Mouse (Mus musculus): ENCODE measurements around the gene Stab2. TPM values are rescaled to one million over a fixed set of nuclear protein-coding genes. Genes with fewer than 3 reads are reported as not detected.

Gene Stab2
- polyA plus RNA-seq (2012; rRNA removed), result 10.3 and 10.8 TPM in 2 replicates
- 17.7 and 17.9 TPM in 2 replicates for polyA plus RNA-seq (2014; fragmentation: Nextera tagmentation; extraction: Ambion mirVana)

DNA sequence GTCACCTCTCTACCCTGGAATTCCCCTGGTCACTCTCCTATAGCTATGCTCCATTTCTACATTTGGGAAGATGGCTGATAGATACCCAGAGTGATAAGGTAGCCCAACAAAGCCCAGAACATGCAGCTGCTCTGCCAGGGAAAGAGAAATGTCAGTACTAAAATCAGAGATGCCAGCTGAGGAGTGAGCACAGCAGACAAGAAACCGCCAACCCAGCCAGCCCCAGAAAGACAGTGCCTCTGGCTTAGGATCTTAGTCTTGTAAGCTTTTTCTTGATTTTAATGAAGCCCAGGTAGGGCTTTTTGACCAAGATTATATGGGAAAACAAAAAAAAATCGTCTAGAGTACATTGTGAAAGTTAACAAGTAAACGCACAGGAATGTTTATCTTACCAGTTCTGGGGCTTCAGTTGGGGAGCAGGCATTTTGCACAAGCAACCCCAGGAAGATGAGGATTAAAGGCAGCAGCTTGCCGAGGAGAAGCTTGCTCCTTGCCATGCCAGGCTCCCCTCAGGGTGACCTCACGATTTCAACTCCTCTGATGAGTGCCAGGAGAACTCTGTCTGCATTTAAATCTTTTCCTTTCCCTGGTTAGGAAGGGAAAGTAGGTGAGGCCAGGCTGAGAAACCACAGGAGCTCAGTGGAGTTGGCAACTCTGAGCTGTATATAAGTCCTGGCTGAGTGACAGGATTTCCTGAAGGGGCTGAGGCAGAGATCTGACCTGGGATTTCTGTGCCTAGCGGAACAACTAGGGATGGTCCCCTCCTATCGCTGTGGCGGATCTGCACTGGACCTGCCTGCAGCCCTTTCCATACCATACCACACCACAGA lies at the start of gene Stab2:
Gene Stab2 (minus strand): TSS at position 641 of the 830 bp plus-strand sequence.
- no peak for DNase-seq (ENCODE audit: low read depth in 3 of 3, low spot score in 3 of 3)
- no peak within 1 kb of the TSS for H3K4me2 ChIP-seq (ENCODE audit: low read depth)
- ATAC-seq (ENCODE audit: insufficient read depth), result no peak
- H3K4me3 ChIP-seq (ENCODE audit: insufficient read depth in 1 of 2, low read depth in 2 of 2, low read length in 2 of 2), result 0 out of 4 replicates have a peak within 1 kb of the TSS, but pooled peaks of 1 of the 2 experiments have one; percentile 9
- no peak within 1 kb of the TSS for H3K9ac ChIP-seq (replicated peaks)
- H3K9me3 ChIP-seq (ENCODE audit: control insufficient read depth, low read length), result no peaks in the 10 kb centered on the region
- H3K4me1 ChIP-seq (replicated peaks; ENCODE audit: control insufficient read depth in 2 of 2, insufficient read depth in 2 of 2, low read length in 1 of 2), result no peaks in the 10 kb centered on the region
- no peaks in the 10 kb centered on the region for H3K27me3 ChIP-seq (ENCODE audit: control insufficient read depth, insufficient read depth, low read length)
- TF ChIP-seq EP300 (IDR thresholded peaks at IDR 0.05; ENCODE audit: low read depth) (no peak), CTCF (IDR thresholded peaks at IDR 0.05; ENCODE audit: low read depth) (no peak)
- H3K36me3 ChIP-seq (replicated peaks; ENCODE audit: control insufficient read depth, insufficient read depth, low read depth), result no peaks in the 10 kb centered on the region
- WGBS (ENCODE audit: insufficient replicate concordance), result 32% methylated on average over 8 of the region's 8 CpGs
- no peak within 1 kb of the TSS for H3K27ac ChIP-seq

GRCm38 (mm10) chr10:87051714-87052113 lies 43.9 kb upstream of the Stab2 start:
- ATAC-seq (ENCODE audit: insufficient read depth) (peak; percentile 82), DNase-seq (ENCODE audit: low read depth in 3 of 3, low spot score in 3 of 3) (peak; percentile 12 to 24 (median 16))
- WGBS (ENCODE audit: insufficient replicate concordance), result 28% methylated on average over 4 of the region's 4 CpGs
- H3K4me3 ChIP-seq (ENCODE audit: insufficient read depth in 1 of 2, low read depth in 2 of 2, low read length in 2 of 2), result no peak overlapping the region
- peaks cover 0 to 2% of the 10 kb centered on the region in 2 experiments; a peak in 1 of 4 replicates for H3K4me1 ChIP-seq (replicated peaks; ENCODE audit: control insufficient read depth in 2 of 2, insufficient read depth in 2 of 2, low read length in 1 of 2)
- H3K27me3 ChIP-seq (ENCODE audit: control insufficient read depth, insufficient read depth, low read length), result no peaks in the 10 kb centered on the region
- H3K9ac ChIP-seq (replicated peaks), result no peak overlapping the region
- TF ChIP-seq CTCF (IDR thresholded peaks at IDR 0.05; ENCODE audit: low read depth) (no peak), EP300 (IDR thresholded peaks at IDR 0.05; ENCODE audit: low read depth) (no peak)
- H3K36me3 ChIP-seq (replicated peaks; ENCODE audit: control insufficient read depth, insufficient read depth, low read depth), result no peaks in the 10 kb centered on the region
- no peak overlapping the region for H3K27ac ChIP-seq
- H3K4me2 ChIP-seq (ENCODE audit: low read depth), result no peak overlapping the region
- no peaks in the 10 kb centered on the region for H3K9me3 ChIP-seq (ENCODE audit: control insufficient read depth, low read length)

DNA sequence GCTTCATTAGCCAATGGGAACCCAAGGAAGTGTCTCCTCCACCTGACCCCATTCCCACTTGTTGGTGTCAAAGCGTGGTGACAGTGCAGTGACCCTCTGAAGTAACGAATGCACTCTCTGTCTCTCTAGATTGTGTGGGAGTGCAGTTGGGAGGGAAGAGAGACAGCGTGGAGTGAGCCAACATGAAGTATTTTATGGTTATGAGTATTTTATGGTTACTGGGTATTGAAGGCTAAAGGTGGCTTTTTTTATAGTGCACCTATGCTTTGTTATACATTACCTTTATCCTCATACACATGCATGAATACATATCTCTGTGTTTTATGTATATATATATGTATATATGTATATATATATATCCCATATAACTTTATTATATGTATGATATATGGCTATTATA lies 41.4 kb upstream of the Stab2 start:
- no peak for ATAC-seq (ENCODE audit: insufficient read depth)
- Histone ChIP-seq H3K27ac (no peak overlapping the region), H3K36me3 (replicated peaks; ENCODE audit: control insufficient read depth, insufficient read depth, low read depth) (no peaks in the 10 kb centered on the region), H3K4me3 (ENCODE audit: insufficient read depth in 1 of 2, low read depth in 2 of 2, low read length in 2 of 2) (no peak overlapping the region), H3K4me1 (replicated peaks; ENCODE audit: control insufficient read depth in 2 of 2, insufficient read depth in 2 of 2, low read length in 1 of 2) (peaks cover 0 to 2% of the 10 kb centered on the region in 2 experiments; a peak in 1 of 4 replicates), H3K9me3 (ENCODE audit: control insufficient read depth, low read length) (no peaks in the 10 kb centered on the region), H3K4me2 (ENCODE audit: low read depth) (no peak overlapping the region), H3K9ac (replicated peaks) (no peak overlapping the region), H3K27me3 (ENCODE audit: control insufficient read depth, insufficient read depth, low read length) (no peaks in the 10 kb centered on the region)
- WGBS (ENCODE audit: insufficient replicate concordance), result 58% methylated on average over 3 of the region's 3 CpGs
- TF ChIP-seq CTCF (IDR thresholded peaks at IDR 0.05; ENCODE audit: low read depth) (no peak), EP300 (IDR thresholded peaks at IDR 0.05; ENCODE audit: low read depth) (no peak)
- no peak for DNase-seq (ENCODE audit: low read depth in 3 of 3, low spot score in 3 of 3)

GRCm38 (mm10) chr10:87046931-87047468 lies 39.2 kb upstream of the Stab2 start:
- no peak overlapping the region for H3K4me2 ChIP-seq (ENCODE audit: low read depth)
- no peak overlapping the region for H3K4me3 ChIP-seq (ENCODE audit: insufficient read depth in 1 of 2, low read depth in 2 of 2, low read length in 2 of 2)
- no peak overlapping the region for H3K27ac ChIP-seq
- TF ChIP-seq CTCF (IDR thresholded peaks at IDR 0.05; ENCODE audit: low read depth) (no peak; the same call in 1 of the 2 replicates), EP300 (IDR thresholded peaks at IDR 0.05; ENCODE audit: low read depth) (no peak)
- H3K9me3 ChIP-seq (ENCODE audit: control insufficient read depth, low read length), result no peaks in the 10 kb centered on the region
- DNase-seq (ENCODE audit: low read depth in 3 of 3, low spot score in 3 of 3), result no peak
- H3K9ac ChIP-seq (replicated peaks), result no peak overlapping the region
- 0 out of 4 replicates have a peak, but pooled peaks cover 0 to under 1% of the 10 kb centered on the region in 2 experiments for H3K4me1 ChIP-seq (replicated peaks; ENCODE audit: control insufficient read depth in 2 of 2, insufficient read depth in 2 of 2, low read length in 1 of 2)
- no peaks in the 10 kb centered on the region for H3K27me3 ChIP-seq (ENCODE audit: control insufficient read depth, insufficient read depth, low read length)
- ATAC-seq (ENCODE audit: insufficient read depth), result no peak
- WGBS (ENCODE audit: insufficient replicate concordance), result 71% methylated on average over 10 of the region's 10 CpGs
- H3K36me3 ChIP-seq (replicated peaks; ENCODE audit: control insufficient read depth, insufficient read depth, low read depth), result no peaks in the 10 kb centered on the region

- Histone ChIP-seq H3K4me2 (ENCODE audit: low read depth) (no peak overlapping the region), H3K27ac (no peak overlapping the region), H3K4me3 (ENCODE audit: insufficient read depth in 1 of 2, low read depth in 2 of 2, low read length in 2 of 2) (no peak overlapping the region), H3K4me1 (replicated peaks; ENCODE audit: control insufficient read depth in 2 of 2, insufficient read depth in 2 of 2, low read length in 1 of 2) (no peaks in the 10 kb centered on the region), H3K27me3 (ENCODE audit: control insufficient read depth, insufficient read depth, low read length) (no peaks in the 10 kb centered on the region), H3K36me3 (replicated peaks; ENCODE audit: control insufficient read depth, insufficient read depth, low read depth) (no peaks in the 10 kb centered on the region), H3K9me3 (ENCODE audit: control insufficient read depth, low read length) (no peaks in the 10 kb centered on the region), H3K9ac (replicated peaks) (no peak overlapping the region)
- ATAC-seq (ENCODE audit: insufficient read depth) (no peak), DNase-seq (ENCODE audit: low read depth in 3 of 3, low spot score in 3 of 3) (no peak)
- TF ChIP-seq CTCF (IDR thresholded peaks at IDR 0.05; ENCODE audit: low read depth) (no peak), EP300 (IDR thresholded peaks at IDR 0.05; ENCODE audit: low read depth) (no peak)
- WGBS (ENCODE audit: insufficient replicate concordance), result 51% methylated on average over 6 of the region's 6 CpGs
Observed at GRCm38 (mm10) chr10:87046469-87046868, 38.6 kb upstream of the Stab2 start.
